21 mouse cellular contexts compared by ENCODE assay signal in the genomic region with DNA sequence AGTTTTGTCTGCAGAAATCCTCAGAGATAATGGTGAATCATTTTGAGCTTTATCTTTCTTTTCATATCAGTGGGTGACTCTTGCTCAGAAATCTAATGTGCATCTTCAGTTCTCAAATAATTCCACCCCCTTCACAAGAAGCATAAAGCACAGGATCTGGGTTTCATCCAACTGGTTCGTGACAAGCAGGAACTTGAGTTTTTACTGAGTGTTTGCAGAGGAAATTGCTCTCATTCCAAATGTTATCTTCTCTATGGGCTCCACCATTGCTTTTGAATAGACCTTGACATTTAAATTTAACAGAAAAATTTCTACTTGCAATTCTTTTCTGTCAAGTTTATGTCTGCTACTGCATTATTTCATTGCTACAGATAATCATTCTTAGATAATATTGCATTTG.
DNase-seq lines count a peak whose midpoint lies in the region; ATAC-seq lines count a peak whose summit lies in the region.
"Had no signal": no experiment of that assay in that cellular context is flagged by ENCODE, and none has a peak within 500 bp of the region (broad histone marks: within the 10 kb centered on the region; RNA-seq: fewer than 3 reads in every experiment).

No protein-coding gene starts in this region.

- DNase-seq in adrenal gland, postnatal 10 days = peak; percentile 4
- DNase-seq in adrenal gland, adult 8-10 months = no peak
- no peak for DNase-seq in frontal cortex, postnatal 36 days (ENCODE audit: low spot score in 2 of 2)
- DNase-seq in right cerebral cortex, adult 18-20 months = peak; percentile 12
- DNase-seq in right cerebral cortex, postnatal 36 days (ENCODE audit: low spot score in 2 of 2) = no peak
- DNase-seq: adrenal gland, postnatal 14 days; B cell, adult 2 months; cerebellum, adult 11-12 months; cerebellum, adult 8-10 months; cerebellum, postnatal 10 days; cerebellum, postnatal 36 days; embryo, embryonic 11 days; gastrocnemius, postnatal 10 days; gastrocnemius, postnatal 36 days; heart, adult 2 months; heart, postnatal 14 days had no signal

- peak; percentile 57 for ATAC-seq in frontal cortex, adult (ENCODE audit: low TSS enrichment)
- ATAC-seq in erythroblast, adult 5-6 weeks (replicated peaks; ENCODE audit: low FRiP score, poor library complexity, severe bottlenecking) = no peak
- ATAC-seq: forebrain, embryonic 16.5 days; intestine, postnatal 0 days; Patski had no signal

Comparison
In these comparisons a context has a peak if more than half of its experiments do, and no peak if none do; other contexts are left out.
1. DNase-seq: peak in adrenal gland, postnatal 10 days (single experiment) and right cerebral cortex, adult 18-20 months (single experiment); none in adrenal gland, adult 8-10 months (single experiment), frontal cortex, postnatal 36 days (0 of 2) and right cerebral cortex, postnatal 36 days (0 of 2).